Mouse (Mus musculus): Measurements from ENCODE around the gene Rce1.

- TF ChIP-seq POLR2A (IDR thresholded peaks at IDR 0.05; ENCODE audit: insufficient read depth, low read depth, low read length) (no peak), EP300 (IDR thresholded peaks at IDR 0.05; ENCODE audit: insufficient read depth, low read depth, low read length) (no peak), CTCF (IDR thresholded peaks at IDR 0.05) (no peak)
Observed at GRCm38 (mm10) chr19:4622780-4623179, 2.7 kb downstream of the Rce1 start.
